Mouse (Mus musculus) lung, postnatal 36 days (tissue): Measurements from ENCODE around the gene Olfr907.

Source experiments
- DNase-seq: peaks from one replicate; pipeline ENCODE4 v3.0.0; 2022; ENCODE audit warnings: mixed read lengths

Gene Olfr907

DNA sequence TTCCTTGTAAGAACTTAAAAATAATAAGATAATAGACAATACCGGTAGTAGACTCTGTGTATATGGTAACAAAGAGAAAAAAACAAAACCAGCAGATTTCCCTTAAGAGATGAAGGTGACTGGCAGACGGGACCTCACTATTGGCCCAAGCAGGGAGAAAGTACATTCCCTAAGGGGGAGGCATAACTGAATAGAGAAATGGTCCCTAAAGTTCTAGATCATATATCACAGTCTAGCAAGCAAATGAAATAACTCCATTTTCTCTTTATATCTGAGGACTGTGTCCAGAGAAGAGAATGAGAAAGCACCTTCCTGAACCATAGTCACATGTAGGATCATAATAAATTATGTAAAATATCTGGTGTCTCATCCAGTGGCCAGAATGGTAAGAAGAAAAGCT lies at the start of gene Olfr907:
Olfr907 (plus strand) TSS at position 301 of the 400 bp plus-strand sequence.
- no peak for DNase-seq

DNA sequence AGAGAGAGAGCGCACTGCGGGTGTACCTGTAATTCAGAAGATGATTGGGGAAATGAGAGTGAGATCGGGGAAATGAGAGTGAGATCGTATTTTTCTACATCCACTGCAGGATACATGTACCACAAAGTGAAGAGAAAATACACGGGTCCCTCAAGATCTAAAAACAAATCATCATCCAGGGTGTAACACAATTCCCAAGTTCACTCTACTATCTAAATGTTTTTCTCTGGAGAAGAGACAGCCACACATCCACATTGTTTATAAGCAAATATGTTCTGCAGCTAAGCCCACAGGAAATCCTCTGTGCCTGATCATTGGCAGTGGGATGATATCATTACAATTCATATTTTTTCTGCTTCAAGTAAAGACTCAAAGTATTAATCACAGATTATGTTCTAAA lies 48.2 kb upstream of the Olfr907 start, which contains the start of gene Olfr902:
Olfr902 (plus strand) TSS at position 301 of the 400 bp plus-strand sequence.
- no peak for DNase-seq

DNA sequence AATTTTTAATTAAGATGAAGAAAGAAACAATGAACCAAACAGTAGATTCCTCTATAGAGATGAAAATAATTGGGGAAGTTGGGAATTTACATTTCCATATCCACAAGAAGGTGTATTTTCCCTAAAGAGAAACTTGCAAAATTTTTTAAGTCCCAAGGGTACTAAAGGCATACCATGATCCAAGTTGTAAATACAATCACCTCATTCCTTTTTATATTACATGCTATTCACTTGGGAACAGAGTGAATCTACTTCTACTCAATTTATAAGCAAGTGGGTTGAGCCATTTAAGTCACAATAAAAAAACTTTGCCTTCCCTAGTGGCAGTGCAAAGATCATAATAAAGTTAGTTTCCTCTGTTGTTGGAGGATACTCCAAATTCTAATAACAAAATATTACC lies 32.8 kb upstream of the Olfr907 start, which contains the start of gene Olfr904:
Olfr904 (plus strand) TSS at position 301 of the 400 bp plus-strand sequence.
- DNase-seq = no peak

DNA sequence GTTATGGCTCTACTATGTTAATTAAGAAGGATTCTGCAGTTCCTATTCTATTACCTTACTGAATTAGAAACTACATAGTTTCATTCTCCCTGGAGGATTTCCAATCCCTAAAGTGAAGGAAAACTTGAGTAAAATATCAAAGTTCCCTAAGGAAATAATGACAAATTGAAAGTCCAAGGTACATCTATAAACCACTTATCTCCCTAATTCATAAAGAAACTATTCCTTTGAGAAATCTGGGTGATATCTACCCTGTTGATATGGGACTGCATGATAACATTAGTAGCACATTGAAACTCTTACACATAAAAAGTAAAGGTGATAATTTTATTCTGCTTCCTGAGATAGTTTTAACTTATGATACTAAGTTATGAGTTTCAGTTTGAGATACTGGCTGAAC lies 24.8 kb upstream of the Olfr907 start, which contains the start of gene Olfr905:
Olfr905 (plus strand) TSS at position 301 of the 400 bp plus-strand sequence.
- DNase-seq = no peak

DNA sequence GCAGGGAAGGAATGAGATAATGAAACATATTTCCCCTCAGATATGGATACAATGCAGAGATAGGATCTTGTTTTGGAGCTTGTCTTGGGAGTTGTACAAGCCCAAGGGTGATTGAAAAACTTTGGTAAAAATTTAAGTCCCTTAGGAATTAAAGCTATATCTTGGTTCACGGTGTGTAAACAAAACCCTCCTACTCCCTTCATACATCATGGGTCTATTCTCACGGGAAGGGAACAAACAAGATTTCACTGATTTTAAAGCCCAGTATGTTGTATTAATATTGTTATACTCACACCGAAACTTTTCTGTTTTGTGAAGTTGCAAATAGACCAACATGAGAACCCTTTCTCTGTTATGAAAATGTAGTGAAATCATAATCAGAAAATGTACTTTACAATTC lies 8.8 kb upstream of the Olfr907 start, which contains the start of gene Olfr906:
Olfr906 (plus strand) TSS at position 301 of the 400 bp plus-strand sequence.
- DNase-seq = no peak

DNA sequence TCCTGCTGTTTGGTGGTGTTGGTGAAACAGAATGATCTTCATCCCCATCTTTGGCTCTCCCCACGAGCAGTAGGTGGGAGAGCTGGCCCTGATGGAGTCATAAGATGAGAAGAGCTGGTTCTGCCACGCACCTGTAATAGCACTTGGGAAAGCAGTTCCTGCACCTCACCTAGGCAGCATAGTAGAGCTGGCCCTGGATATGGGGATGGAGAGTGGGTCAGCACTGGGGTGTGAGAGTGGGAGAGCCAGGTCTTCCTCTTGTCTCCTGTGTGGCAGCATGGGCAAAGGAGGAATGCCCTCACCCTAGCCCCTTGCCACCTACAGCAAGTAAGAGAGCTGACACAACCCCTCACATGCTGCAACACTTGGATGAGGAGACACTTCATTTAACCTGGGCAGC lies 16.8 kb downstream of the Olfr907 start:
- DNase-seq = no peak

DNA sequence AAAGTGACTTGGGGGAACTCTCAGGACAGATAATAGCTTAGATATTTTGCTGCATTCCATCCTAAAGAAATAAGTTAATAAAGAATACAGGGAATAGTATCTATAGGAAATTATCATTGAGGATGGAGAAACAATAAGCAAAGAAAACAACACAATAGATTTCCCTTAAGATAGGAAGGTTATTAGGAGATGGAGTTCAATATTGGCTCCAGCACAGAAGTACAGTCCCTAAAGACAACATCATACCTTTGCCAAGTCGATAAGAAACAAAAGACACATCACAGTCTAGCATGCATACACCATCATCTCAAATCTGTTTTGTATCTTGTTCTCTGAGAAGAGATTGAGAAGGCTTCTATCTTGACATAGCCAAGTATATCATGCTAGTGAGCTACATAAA lies 25.7 kb downstream of the Olfr907 start, which contains the start of gene Olfr911-ps1:
Olfr911-ps1 (plus strand) TSS at position 301 of the 400 bp plus-strand sequence.
- no peak for DNase-seq

DNA sequence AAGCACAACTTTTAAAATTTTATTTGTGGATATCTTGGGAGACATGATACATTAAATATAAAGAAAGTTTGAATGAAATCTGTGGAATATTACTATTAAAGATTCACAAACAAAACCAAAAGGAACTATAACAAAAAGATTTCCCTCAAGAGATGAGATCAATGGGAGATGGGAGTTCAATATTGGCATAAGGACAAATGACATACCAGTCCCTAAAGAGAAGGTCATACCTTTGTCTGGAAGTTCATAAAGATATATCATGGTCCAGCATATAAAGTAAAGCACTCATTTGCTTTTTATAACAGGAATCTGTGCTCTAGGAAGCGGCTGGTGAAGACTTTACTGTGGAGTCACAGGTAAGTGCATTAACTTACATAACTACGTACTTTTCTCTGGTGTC lies 41.9 kb downstream of the Olfr907 start, which contains the start of gene Olfr910:
Olfr910 (plus strand) TSS at position 301 of the 400 bp plus-strand sequence.
- DNase-seq = no peak
